Mouse (Mus musculus) cerebral cortex, adult 2 months (tissue): ENCODE data around the gene Frmpd1.

Experiments used
- WGBS: fragments of 180-500 bp; shearing (Covaris S2); methylation state at CpG from one replicate; pipeline ENCODE4 v1.1.7; 2018; 5-methylcytosine and 5-hydroxymethylcytosine counted together

The Frmpd1 gene

GRCm38 (mm10) chr4:45184521-45185330 lies at the start of gene Frmpd1:
Gene Frmpd1, plus strand, starts transcription at chr4:45184875.
- WGBS, result under 1% methylated on average over 84 of the region's 85 CpGs

- 57% methylated on average over 4 of the region's 4 CpGs for WGBS
These were observed 47.0 kb upstream of the Frmpd1 start for GRCm38 (mm10) chr4:45137636-45138035.

GRCm38 (mm10) chr4:45141835-45142234 lies 42.8 kb upstream of the Frmpd1 start:
- 61% methylated on average over 5 of the region's 5 CpGs for WGBS

GRCm38 (mm10) chr4:45142411-45142810 lies 42.3 kb upstream of the Frmpd1 start:
- WGBS, result 15% methylated on average over 11 of the region's 11 CpGs

GRCm38 (mm10) chr4:45143005-45143404 lies 41.7 kb upstream of the Frmpd1 start:
- WGBS, result 68% methylated on average over 8 of the region's 8 CpGs

GRCm38 (mm10) chr4:45156433-45156832 lies 28.2 kb upstream of the Frmpd1 start:
- 77% methylated on average over 3 of the region's 3 CpGs for WGBS

- 82% methylated on average over 9 of the region's 9 CpGs for WGBS
These were observed 26.1 kb upstream of the Frmpd1 start for GRCm38 (mm10) chr4:45158608-45159007.

- 51% methylated on average over 6 of the region's 6 CpGs for WGBS
These were observed 23.9 kb upstream of the Frmpd1 start for GRCm38 (mm10) chr4:45160773-45161172.

- 2% methylated on average over 1 of the region's 1 CpGs for WGBS
These were observed 21.0 kb upstream of the Frmpd1 start for GRCm38 (mm10) chr4:45163711-45164110.

- 86% methylated on average over 1 of the region's 1 CpGs for WGBS
These were observed 19.2 kb upstream of the Frmpd1 start for GRCm38 (mm10) chr4:45165477-45165876.

GRCm38 (mm10) chr4:45165955-45166354 lies 18.7 kb upstream of the Frmpd1 start:
- 87% methylated on average over 3 of the region's 3 CpGs for WGBS

- WGBS, result 72% methylated on average over 9 of the region's 9 CpGs
These were observed 13.3 kb upstream of the Frmpd1 start for GRCm38 (mm10) chr4:45171340-45171739.

GRCm38 (mm10) chr4:45183818-45184520 lies 706 bp upstream of the Frmpd1 start:
- 21% methylated on average over 13 of the region's 13 CpGs for WGBS

- WGBS, result 7% methylated on average over 10 of the region's 10 CpGs
These were observed 625 bp downstream of the Frmpd1 start for GRCm38 (mm10) chr4:45185331-45185669.

- WGBS, result 69% methylated on average over 3 of the region's 3 CpGs
These were observed 13.6 kb downstream of the Frmpd1 start for GRCm38 (mm10) chr4:45198296-45198695.

- WGBS, result 95% methylated on average over 7 of the region's 7 CpGs
These were observed 18.6 kb downstream of the Frmpd1 start for GRCm38 (mm10) chr4:45203283-45203682.

GRCm38 (mm10) chr4:45207444-45207843 lies 22.8 kb downstream of the Frmpd1 start:
- 77% methylated on average over 4 of the region's 4 CpGs for WGBS

- 57% methylated on average over 12 of the region's 12 CpGs for WGBS
These were observed 24.2 kb downstream of the Frmpd1 start for GRCm38 (mm10) chr4:45208832-45209363.

GRCm38 (mm10) chr4:45212342-45213063 lies 27.8 kb downstream of the Frmpd1 start:
- WGBS, result 84% methylated on average over 11 of the region's 11 CpGs

- 86% methylated on average over 8 of the region's 8 CpGs for WGBS
These were observed 35.3 kb downstream of the Frmpd1 start for GRCm38 (mm10) chr4:45219946-45220345.

GRCm38 (mm10) chr4:45222395-45222794 lies 37.7 kb downstream of the Frmpd1 start:
- WGBS, result 96% methylated on average over 2 of the region's 2 CpGs

GRCm38 (mm10) chr4:45230263-45230662 lies 45.6 kb downstream of the Frmpd1 start:
- WGBS, result 84% methylated on average over 5 of the region's 5 CpGs
